ENCODE assay signal across 8 mouse cellular contexts in genomic region chr12:36042348-36042778, GRCm38 (mm10). TPM values are rescaled to one million over a fixed set of nuclear protein-coding genes. Genes with fewer than 3 reads are reported as not detected.
DNase-seq lines count a peak whose midpoint lies in the region; ATAC-seq lines count a peak whose summit lies in the region.

TSS of gene Tspan13 (minus strand) at chr12:36042500.

- peak within 1 kb of the TSS; percentile 98 for H3K4me3 ChIP-seq in megakaryocyte, embryonic 14.5 days (replicated peaks)

- ATAC-seq in inflammation-experienced regulatory T-cells, adult 6 months, result peak; percentile 83

- H3K9me3 ChIP-seq in megakaryocyte, embryonic 14.5 days, result no peaks in the 10 kb centered on the region

- no peaks in the 10 kb centered on the region for H3K36me3 ChIP-seq in megakaryocyte, embryonic 14.5 days (replicated peaks; ENCODE audit: low read length)

- peak; percentile 69 to 73 for DNase-seq in adrenal gland, adult 18-20 months (ENCODE audit: low spot score in 2 of 2)
- peak; percentile 93 for DNase-seq in embryo, embryonic 10.5 days (ENCODE audit: low spot score)
- peak; percentile 85 for DNase-seq in gastrocnemius, postnatal 25 days
- peak; percentile 82 to 92 for DNase-seq in left cerebral cortex, adult 9 months (ENCODE audit: low spot score in 2 of 2)
- DNase-seq in right cerebral cortex, adult 2 months (ENCODE audit: low spot score in 2 of 2), result peak; percentile 89 to 92
- DNase-seq in urinary bladder, postnatal 14 days (ENCODE audit: low spot score), result peak; percentile 89

- peaks cover 2% of the 10 kb centered on the region for H3K27me3 ChIP-seq in megakaryocyte, embryonic 14.5 days (replicated peaks)

- H3K4me1 ChIP-seq in megakaryocyte, embryonic 14.5 days, result peaks cover 41% of the 10 kb centered on the region

RNA-seq across cellular contexts. Expression of gene Tspan13, which starts in this region (rescaled TPM):
- total RNA-seq in adrenal gland, adult 18-20 months (2021), result 10 to 100 TPM in 1 of 2 experiments, 1 to 10 TPM in 1; 9.6 to 15.6 TPM
- total RNA-seq in gastrocnemius, postnatal 25 days (2021), result 10 to 100 TPM; 21.6 to 26.7 TPM
- 100 to 1,000 TPM; 217 to 248 (median 230) TPM for polyA plus RNA-seq in inflammation-experienced regulatory T-cells, adult 6 months (2017; shearing (Covaris generic))
- polyA plus RNA-seq in megakaryocyte, embryonic 14.5 days (2012; ENCODE audit: insufficient read depth, low replicate concordance), result 56.8 and 390 TPM in 2 replicates

Comparison
In these comparisons a context has a peak if more than half of its experiments do, and no peak if none do; other contexts are left out.
1. Peak in every context shown above with its lines: DNase-seq, ATAC-seq and H3K4me3 ChIP-seq.